ENCODE assay signal across 7 mouse cellular contexts in the genomic region with DNA sequence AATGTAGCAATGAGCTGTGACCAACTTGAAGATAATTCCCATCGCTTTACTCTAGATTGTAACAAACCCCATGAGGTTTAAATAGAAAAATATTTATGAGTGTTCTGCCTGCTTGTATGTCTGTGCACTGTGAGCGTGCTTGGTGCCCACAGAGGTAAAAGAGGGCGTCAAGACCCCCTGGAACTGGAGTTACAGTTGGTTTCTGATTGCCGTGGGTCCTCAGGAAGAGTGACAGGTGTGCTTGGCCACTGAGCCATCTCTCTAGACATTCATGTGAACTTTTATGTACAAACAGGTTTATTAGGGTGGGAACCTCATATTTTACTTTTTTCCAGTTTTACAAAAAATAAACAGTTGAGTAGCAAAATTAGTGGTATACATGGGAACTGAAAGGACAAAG. TPM values are rescaled to one million over a fixed set of nuclear protein-coding genes. Genes with fewer than 3 reads are reported as not detected.
DNase-seq lines count a peak whose midpoint lies in the region; ATAC-seq and TF ChIP-seq lines count a peak whose summit lies in the region.

A gene (minus strand): TSS at position 101 of the 400 bp plus-strand sequence.

- WGBS in lung, embryonic 15.5 days, result 66% methylated on average over 4 of the region's 4 CpGs
- WGBS in forebrain, embryonic 13.5 days, result 82% methylated on average over 4 of the region's 4 CpGs
- WGBS in small intestine, adult 2 months, result 76% methylated on average over 4 of the region's 4 CpGs

- no peak for DNase-seq in lung, postnatal 4 days
- no peak for DNase-seq in left cerebral cortex, postnatal 36 days (ENCODE audit: low spot score in 2 of 2)
- no peak for DNase-seq in cerebellum, postnatal 25 days
- no peak for DNase-seq in thymus, postnatal 10 days (ENCODE audit: low spot score in 2 of 2)

- H3K36me3 ChIP-seq in lung, embryonic 15.5 days, result no peaks in the 10 kb centered on the region
- H3K36me3 ChIP-seq in forebrain, embryonic 13.5 days (ENCODE audit: poor library complexity, severe bottlenecking), result no peaks in the 10 kb centered on the region
- no peaks in the 10 kb centered on the region for H3K36me3 ChIP-seq in small intestine, adult 2 months (ENCODE audit: control insufficient read depth, insufficient read depth, low read length)

- no peak for TF ChIP-seq CTCF in small intestine, adult 2 months (IDR thresholded peaks at IDR 0.05; ENCODE audit: extremely low read depth, insufficient read length, insufficient replicate concordance, low read depth, low read length)

- no peak for ATAC-seq in lung, embryonic 15.5 days (ENCODE audit: borderline replicate concordance, extremely low read depth, low FRiP score, low TSS enrichment)
- ATAC-seq in forebrain, embryonic 13.5 days, result no peak

- H3K4me2 ChIP-seq in lung, embryonic 15.5 days, result peak within 1 kb of the TSS; percentile 88
- H3K4me2 ChIP-seq in forebrain, embryonic 13.5 days, result peak within 1 kb of the TSS; percentile 97

- peaks cover 3% of the 10 kb centered on the region; the same call in 1 of the 2 replicates for H3K4me1 ChIP-seq in lung, embryonic 15.5 days
- peaks cover 4% of the 10 kb centered on the region; the same call in 1 of the 2 replicates for H3K4me1 ChIP-seq in forebrain, embryonic 13.5 days
- peaks cover 3% of the 10 kb centered on the region for H3K4me1 ChIP-seq in small intestine, adult 2 months (ENCODE audit: control insufficient read depth, insufficient read depth, insufficient read length, low read length)

- H3K4me3 ChIP-seq in lung, embryonic 15.5 days, result peak within 1 kb of the TSS; percentile 76
- H3K4me3 ChIP-seq in forebrain, embryonic 13.5 days, result peak within 1 kb of the TSS; percentile 75
- peak within 1 kb of the TSS; percentile 83 for H3K4me3 ChIP-seq in small intestine, adult 2 months (ENCODE audit: low read depth, low read length)

- no peak for TF ChIP-seq POLR2A in small intestine, adult 2 months (IDR thresholded peaks at IDR 0.05; ENCODE audit: low read depth, low read length)

- peak within 1 kb of the TSS; percentile 77 for H3K27ac ChIP-seq in lung, embryonic 15.5 days
- no peak within 1 kb of the TSS for H3K27ac ChIP-seq in forebrain, embryonic 13.5 days
- H3K27ac ChIP-seq in small intestine, adult 2 months (ENCODE audit: insufficient read depth, low read depth, low read length), result peak within 1 kb of the TSS; percentile 90

- peaks cover 4% of the 10 kb centered on the region for H3K27me3 ChIP-seq in lung, embryonic 15.5 days
- peaks cover 26% of the 10 kb centered on the region for H3K27me3 ChIP-seq in forebrain, embryonic 13.5 days
- H3K27me3 ChIP-seq in small intestine, adult 2 months (ENCODE audit: control insufficient read depth, insufficient read depth, low read length), result no peaks in the 10 kb centered on the region

- intact Hi-C loops in left cerebral cortex, postnatal 36 days (cut with DNase I), result loop anchor here (2.0 kb wide), 1 partner anchor 39 kb away; a partner anchor contains a TSS

- H3K9me3 ChIP-seq in lung, embryonic 15.5 days, result no peaks in the 10 kb centered on the region
- no peaks in the 10 kb centered on the region for H3K9me3 ChIP-seq in forebrain, embryonic 13.5 days (replicated peaks)

- H3K9ac ChIP-seq in lung, embryonic 15.5 days, result peak within 1 kb of the TSS; percentile 51
- H3K9ac ChIP-seq in forebrain, embryonic 13.5 days, result peak within 1 kb of the TSS; percentile 63

RNA-seq across cellular contexts. Expression of the gene that starts here (rescaled TPM):
- polyA plus RNA-seq in lung, embryonic 15.5 days (2015; fragmentation: Nextera tagmentation; extraction: Ambion mirVana), result 2.1 and 2.7 TPM in 2 replicates
- polyA plus RNA-seq in forebrain, embryonic 13.5 days (2015; fragmentation: Nextera tagmentation; extraction: Ambion mirVana), result 1.4 and 2.1 TPM in 2 replicates
- total RNA-seq in left cerebral cortex, postnatal 36 days (2021), result 10 to 100 TPM; 32.7 to 36.5 TPM
- 0.15 and 0.41 TPM in 2 replicates for polyA plus RNA-seq in small intestine, adult 2 months (2012; rRNA removed)
